Mouse (Mus musculus): Measurements from ENCODE around the gene Spsb1. TPM values are rescaled to one million over a fixed set of nuclear protein-coding genes. Genes with fewer than 3 reads are reported as not detected.

The Spsb1 gene
- polyA plus RNA-seq (2015; fragmentation: Nextera tagmentation; extraction: Ambion mirVana), result 6.0 and 6.8 TPM in 2 replicates

DNA sequence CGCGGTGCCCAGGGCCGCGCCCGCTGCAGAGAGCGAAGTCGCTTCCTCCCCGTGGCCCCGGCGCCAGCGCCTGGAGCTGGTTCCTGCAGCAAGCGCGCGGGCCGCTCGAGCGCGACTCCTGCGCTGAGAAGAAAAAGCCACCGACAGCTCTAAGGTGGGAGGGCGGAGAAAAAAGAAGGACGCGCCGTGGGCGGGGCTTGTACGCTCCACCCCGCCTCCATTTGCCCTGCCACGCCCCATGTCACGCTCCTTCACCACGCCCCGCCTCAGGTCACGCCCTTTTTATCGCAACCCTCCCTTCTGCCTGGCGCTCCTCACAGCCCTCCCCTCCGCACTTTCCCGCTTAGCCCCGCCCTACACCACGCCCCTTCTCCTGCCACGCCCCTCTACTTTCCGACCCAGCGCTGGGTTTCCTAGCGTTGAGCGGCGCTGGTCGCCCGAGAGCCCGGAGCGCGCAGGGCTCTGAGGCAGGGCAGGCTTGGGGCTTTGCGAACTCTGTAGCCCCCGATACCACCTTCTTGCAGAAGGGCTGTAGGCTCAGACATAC, at the start of gene Spsb1:
Spsb1 (minus strand) TSS at position 151 of the 547 bp plus-strand sequence.
- no peaks in the 10 kb centered on the region for H3K36me3 ChIP-seq
- H3K9ac ChIP-seq (replicated peaks), result peak within 1 kb of the TSS; percentile 52
- peaks cover 31% of the 10 kb centered on the region for H3K4me1 ChIP-seq
- H3K9me3 ChIP-seq, result no peaks in the 10 kb centered on the region
- under 1% methylated on average over 46 of the region's 51 CpGs for WGBS
- peak; percentile 85 for ATAC-seq (replicated peaks)
- H3K27me3 ChIP-seq, result peaks cover 28% of the 10 kb centered on the region
- H3K4me2 ChIP-seq (replicated peaks), result peak within 1 kb of the TSS; percentile 93
- H3K4me3 ChIP-seq, result peak within 1 kb of the TSS; percentile 54
- no peak within 1 kb of the TSS for H3K27ac ChIP-seq (replicated peaks)

DNA sequence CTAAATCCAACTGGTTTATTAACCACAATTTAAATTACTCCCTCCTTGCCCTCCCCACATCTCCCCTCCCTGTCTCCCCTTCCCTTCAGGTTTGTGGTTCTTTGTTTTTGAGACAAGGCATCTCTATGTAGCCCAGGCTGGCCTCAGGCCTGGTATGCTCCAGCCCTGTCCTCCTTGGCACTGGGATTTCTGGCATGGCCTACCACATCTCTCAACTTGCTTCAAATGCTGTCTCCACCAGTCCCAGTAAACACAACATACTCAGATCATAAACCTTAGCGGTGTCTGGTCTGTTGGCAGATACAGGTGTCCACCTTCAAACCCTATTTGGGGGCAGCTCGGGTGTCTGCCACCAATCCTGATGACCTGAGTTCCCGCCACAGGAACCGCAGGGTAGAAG, 48.8 kb upstream of the Spsb1 start:
- Histone ChIP-seq H3K27me3 (no peaks in the 10 kb centered on the region), H3K4me1 (peaks cover 3% of the 10 kb centered on the region; the same call in 1 of the 2 replicates), H3K9me3 (no peaks in the 10 kb centered on the region), H3K27ac (replicated peaks) (no peak overlapping the region), H3K4me3 (no peak overlapping the region), H3K4me2 (replicated peaks) (no peak overlapping the region), H3K36me3 (no peaks in the 10 kb centered on the region), H3K9ac (replicated peaks) (no peak overlapping the region)
- no peak for ATAC-seq (replicated peaks)
- WGBS, result 89% methylated on average over 4 of the region's 4 CpGs

DNA sequence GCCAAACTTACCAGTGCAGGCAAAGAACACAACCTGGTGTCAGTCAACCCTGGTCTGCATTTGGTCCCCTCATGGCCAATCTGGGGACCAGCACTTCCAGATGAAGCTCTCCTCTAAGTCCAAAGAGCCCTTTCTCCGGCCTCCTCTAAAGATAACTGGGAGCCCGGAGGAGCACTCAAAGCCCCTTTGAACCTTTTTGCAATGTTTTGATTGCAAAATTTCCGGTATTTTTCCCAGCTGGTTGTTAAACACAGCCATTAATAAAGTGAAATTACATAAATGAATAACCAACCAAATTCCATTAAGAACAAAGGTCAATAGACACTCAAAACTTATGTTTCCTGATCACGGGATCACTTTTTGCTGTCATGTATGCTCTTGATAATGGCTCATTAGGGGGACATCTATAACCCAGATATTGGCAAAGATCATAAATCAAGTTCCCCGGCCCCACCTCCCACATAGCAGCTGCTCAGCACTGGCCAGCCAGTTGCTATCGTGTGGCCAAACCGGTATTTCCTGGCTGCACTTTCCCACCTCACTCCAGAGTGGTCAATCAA, 48.3 kb upstream of the Spsb1 start:
- Histone ChIP-seq H3K4me2 (replicated peaks) (no peak overlapping the region), H3K4me1 (peaks cover 2% of the 10 kb centered on the region; the same call in 1 of the 2 replicates), H3K9ac (replicated peaks) (no peak overlapping the region), H3K9me3 (no peaks in the 10 kb centered on the region), H3K4me3 (no peak overlapping the region), H3K27ac (replicated peaks) (no peak overlapping the region), H3K27me3 (no peaks in the 10 kb centered on the region), H3K36me3 (no peaks in the 10 kb centered on the region)
- WGBS, result 82% methylated on average over 7 of the region's 7 CpGs
- no peak for ATAC-seq (replicated peaks)

DNA sequence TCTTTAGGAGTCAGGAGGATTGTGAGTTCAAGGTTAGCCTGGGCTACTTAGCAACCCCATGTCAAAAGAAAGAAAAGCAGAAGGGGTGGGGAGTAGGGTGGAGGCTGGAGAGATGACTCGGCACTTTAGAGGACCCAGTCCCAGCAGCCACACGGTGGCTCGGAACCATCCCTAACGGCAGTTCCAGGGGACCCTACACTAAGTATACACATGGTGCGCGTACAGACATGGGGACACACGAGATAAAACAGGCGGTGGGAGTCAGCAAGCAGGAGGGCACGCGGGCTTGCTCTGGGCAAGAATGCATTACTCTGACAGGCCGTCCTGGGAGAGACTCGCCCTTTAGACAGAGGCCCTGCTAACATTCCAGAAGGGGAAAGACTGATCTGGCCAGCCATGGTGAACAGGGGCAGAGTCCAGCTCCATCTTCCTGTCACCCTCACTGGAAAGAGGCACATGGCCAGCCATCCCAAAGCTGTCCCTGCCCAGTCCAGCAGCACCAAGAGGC, 47.2 kb upstream of the Spsb1 start:
- Histone ChIP-seq H3K36me3 (no peaks in the 10 kb centered on the region), H3K9me3 (no peaks in the 10 kb centered on the region), H3K9ac (replicated peaks) (no peak overlapping the region), H3K27ac (replicated peaks) (no peak overlapping the region), H3K27me3 (no peaks in the 10 kb centered on the region), H3K4me3 (no peak overlapping the region), H3K4me2 (replicated peaks) (no peak overlapping the region), H3K4me1 (no peaks in the 10 kb centered on the region)
- no peak for ATAC-seq (replicated peaks)
- 74% methylated on average over 12 of the region's 12 CpGs for WGBS

DNA sequence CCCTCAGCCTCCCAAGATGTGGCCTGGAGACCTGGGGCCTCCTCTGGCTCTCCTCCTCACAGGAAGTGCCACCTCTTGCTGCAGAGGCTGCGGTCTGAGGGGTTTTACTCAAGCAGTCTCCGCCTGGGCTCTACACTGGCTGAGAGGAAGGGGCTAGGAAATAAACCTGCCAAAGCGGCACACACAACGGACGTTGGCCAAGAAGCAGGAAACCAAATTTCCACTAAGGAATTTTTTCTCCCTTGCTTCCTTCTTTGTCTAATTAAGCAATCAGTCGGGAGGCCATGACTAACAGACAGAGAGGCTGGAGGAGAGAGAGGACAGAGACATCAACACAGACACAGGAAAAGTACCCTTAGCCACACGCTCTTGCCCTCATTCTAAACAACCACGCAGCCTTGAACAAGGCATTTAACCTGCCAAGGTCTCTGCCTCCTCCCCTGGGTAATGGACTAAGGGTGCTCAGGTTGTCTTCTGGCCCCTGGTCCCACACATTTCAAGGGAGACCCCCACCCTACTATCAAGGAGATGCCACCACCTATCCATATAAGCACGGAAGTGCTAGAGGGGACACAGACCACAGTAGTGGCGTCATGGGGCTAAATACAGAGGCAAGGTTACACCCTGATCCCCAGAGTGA, 46.5 kb upstream of the Spsb1 start:
- Histone ChIP-seq H3K27me3 (no peaks in the 10 kb centered on the region), H3K4me3 (no peak overlapping the region), H3K4me2 (replicated peaks) (no peak overlapping the region), H3K36me3 (no peaks in the 10 kb centered on the region), H3K9me3 (no peaks in the 10 kb centered on the region), H3K4me1 (no peaks in the 10 kb centered on the region), H3K9ac (replicated peaks) (no peak overlapping the region), H3K27ac (replicated peaks) (no peak overlapping the region)
- ATAC-seq (replicated peaks), result no peak
- 77% methylated on average over 10 of the region's 10 CpGs for WGBS

DNA sequence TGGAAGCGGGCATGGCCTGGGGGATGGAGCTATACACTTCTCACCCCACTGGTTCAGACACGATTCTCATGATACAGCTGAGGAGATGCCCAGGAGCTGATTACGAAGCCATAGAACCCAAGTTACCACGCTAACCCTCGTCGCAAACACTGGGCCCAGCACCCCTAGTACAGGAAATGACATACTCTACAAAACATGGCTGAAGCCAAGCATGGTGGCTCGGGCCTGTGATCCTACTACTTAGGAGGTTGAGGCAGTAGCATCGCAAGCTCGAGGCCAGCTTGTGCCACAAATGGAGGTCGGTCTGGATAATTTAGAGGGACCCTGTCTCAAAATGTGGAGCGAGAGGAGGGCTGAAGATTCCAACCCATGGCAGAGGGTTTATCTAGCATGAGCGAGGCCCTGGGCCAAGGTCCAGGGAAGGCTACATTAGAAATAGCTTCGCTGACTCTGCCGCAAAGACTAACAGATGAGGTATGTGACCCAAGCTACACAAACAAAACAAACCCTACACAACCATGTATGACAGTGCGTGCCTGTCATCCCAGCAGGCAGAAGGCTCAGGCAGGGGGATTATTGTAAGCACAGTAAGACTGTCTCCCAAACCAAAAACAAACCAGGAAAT, 45.2 kb upstream of the Spsb1 start:
- ATAC-seq (replicated peaks), result no peak
- Histone ChIP-seq H3K4me1 (no peaks in the 10 kb centered on the region), H3K36me3 (no peaks in the 10 kb centered on the region), H3K9ac (replicated peaks) (no peak overlapping the region), H3K27ac (replicated peaks) (no peak overlapping the region), H3K4me2 (replicated peaks) (no peak overlapping the region), H3K27me3 (no peaks in the 10 kb centered on the region), H3K4me3 (no peak overlapping the region), H3K9me3 (no peaks in the 10 kb centered on the region)
- WGBS, result 87% methylated on average over 15 of the region's 15 CpGs

DNA sequence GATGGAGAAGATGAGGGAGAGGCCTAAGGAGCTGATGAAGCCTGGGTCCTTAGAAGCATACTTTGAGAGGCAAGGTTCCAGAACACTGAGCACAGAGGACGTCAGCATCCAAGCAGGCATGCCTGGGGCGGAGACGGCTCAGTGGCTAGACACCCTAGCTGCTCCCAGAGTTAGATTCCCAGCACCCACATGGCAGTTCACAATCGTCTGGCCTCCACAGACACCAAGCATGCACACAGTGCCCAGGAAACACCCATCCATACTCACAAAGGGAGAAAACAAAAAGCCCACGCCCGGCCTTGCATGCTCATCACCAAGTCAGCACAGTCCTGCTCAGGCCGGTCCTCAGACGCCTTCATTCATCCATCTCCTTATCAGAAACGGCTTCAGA, 44.7 kb upstream of the Spsb1 start:
- no peak overlapping the region for H3K4me2 ChIP-seq (replicated peaks)
- no peak overlapping the region for H3K4me3 ChIP-seq
- no peaks in the 10 kb centered on the region for H3K9me3 ChIP-seq
- no peaks in the 10 kb centered on the region for H3K4me1 ChIP-seq
- H3K36me3 ChIP-seq, result no peaks in the 10 kb centered on the region
- no peak overlapping the region for H3K27ac ChIP-seq (replicated peaks)
- H3K27me3 ChIP-seq, result no peaks in the 10 kb centered on the region
- H3K9ac ChIP-seq (replicated peaks), result no peak overlapping the region
- no peak for ATAC-seq (replicated peaks)
- WGBS, result 72% methylated on average over 9 of the region's 9 CpGs

DNA sequence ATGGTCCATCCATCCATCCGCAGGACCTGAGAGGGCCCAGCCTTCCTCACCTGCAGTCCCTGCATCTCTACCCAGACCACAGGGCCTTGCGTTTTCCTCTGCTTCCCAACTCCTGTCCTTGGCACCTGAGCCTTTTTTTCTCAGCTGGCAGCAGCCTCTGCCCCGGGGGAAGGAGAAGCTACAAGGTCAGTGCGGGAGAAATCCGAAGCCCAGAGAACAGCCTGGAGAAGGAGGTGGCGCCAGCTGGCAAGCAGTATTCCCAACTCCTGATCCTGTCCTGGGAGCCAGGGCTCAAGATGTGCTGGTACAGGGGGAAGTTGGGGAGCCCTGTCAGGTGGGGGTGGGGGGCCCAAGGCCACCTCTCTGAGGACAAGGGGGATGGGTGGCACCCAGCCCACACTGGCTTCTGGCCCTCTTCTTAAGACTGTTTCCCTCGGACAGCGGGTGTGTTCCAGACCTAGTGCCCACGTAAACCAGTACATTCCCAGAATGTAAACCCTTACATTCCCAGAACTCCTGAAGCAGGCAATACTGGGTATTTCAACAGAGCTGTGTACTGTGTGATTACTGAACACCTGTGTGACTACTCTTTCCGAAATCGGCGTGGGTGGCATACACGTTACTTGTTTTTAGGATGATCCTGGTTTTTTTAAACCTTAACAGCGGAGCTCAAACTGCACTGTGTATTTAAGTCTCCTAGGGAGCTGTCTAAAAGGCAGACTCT, 44.1 kb upstream of the Spsb1 start:
- Histone ChIP-seq H3K4me1 (no peaks in the 10 kb centered on the region), H3K4me3 (no peak overlapping the region), H3K9me3 (no peaks in the 10 kb centered on the region), H3K9ac (replicated peaks) (no peak overlapping the region), H3K4me2 (replicated peaks) (no peak overlapping the region), H3K27me3 (no peaks in the 10 kb centered on the region), H3K36me3 (no peaks in the 10 kb centered on the region), H3K27ac (replicated peaks) (no peak overlapping the region)
- 84% methylated on average over 14 of the region's 14 CpGs for WGBS
- no peak for ATAC-seq (replicated peaks)

DNA sequence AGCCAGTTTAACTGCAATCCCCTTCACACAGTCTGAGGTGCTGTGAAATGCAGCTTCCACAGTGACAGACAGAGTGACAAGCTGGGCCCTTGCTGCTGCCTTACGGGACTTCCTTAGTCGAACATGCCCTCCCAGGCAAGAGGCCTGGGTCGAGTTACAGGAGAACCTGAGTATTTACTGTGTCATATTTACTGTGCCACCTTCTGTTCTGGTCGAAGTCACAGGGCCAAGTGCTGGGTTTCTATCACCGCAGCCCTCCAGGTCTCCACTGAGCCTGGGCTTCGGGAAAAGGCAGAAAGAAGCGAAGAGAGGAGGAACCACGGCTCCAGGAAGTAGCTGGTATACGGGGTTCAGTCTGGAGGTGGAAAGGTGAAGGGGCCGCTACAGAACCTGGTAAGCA, 43.2 kb upstream of the Spsb1 start:
- no peak overlapping the region for H3K4me2 ChIP-seq (replicated peaks)
- H3K4me1 ChIP-seq, result no peaks in the 10 kb centered on the region
- ATAC-seq (replicated peaks), result no peak
- H3K27ac ChIP-seq (replicated peaks), result no peak overlapping the region
- no peaks in the 10 kb centered on the region for H3K36me3 ChIP-seq
- H3K4me3 ChIP-seq, result no peak overlapping the region
- no peaks in the 10 kb centered on the region for H3K27me3 ChIP-seq
- H3K9me3 ChIP-seq, result no peaks in the 10 kb centered on the region
- 75% methylated on average over 10 of the region's 10 CpGs for WGBS
- no peak overlapping the region for H3K9ac ChIP-seq (replicated peaks)

DNA sequence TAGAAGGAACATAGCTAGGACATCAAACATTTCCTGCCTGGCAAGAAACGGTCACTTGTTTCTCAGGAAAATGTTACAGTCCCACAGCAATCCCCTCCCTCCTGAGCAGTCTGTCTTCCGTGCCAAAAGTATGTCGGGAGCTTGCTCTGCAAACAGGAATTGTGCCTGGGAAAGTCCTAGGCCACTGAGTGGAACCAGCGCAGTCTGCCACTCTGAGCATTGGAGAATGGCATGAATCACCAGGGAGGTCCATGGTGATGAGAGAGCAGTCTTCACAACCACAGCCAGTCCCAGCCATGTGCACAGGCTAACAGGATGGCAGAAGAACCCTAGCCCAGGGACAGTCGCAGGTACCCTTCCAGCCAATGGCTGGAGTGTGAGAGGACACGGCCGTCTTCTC, 41.6 kb upstream of the Spsb1 start:
- Histone ChIP-seq H3K27me3 (no peaks in the 10 kb centered on the region), H3K36me3 (no peaks in the 10 kb centered on the region), H3K4me2 (replicated peaks) (no peak overlapping the region), H3K4me3 (no peak overlapping the region), H3K27ac (replicated peaks) (no peak overlapping the region), H3K4me1 (no peaks in the 10 kb centered on the region), H3K9ac (replicated peaks) (no peak overlapping the region), H3K9me3 (no peaks in the 10 kb centered on the region)
- 85% methylated on average over 7 of the region's 7 CpGs for WGBS
- ATAC-seq (replicated peaks), result no peak

DNA sequence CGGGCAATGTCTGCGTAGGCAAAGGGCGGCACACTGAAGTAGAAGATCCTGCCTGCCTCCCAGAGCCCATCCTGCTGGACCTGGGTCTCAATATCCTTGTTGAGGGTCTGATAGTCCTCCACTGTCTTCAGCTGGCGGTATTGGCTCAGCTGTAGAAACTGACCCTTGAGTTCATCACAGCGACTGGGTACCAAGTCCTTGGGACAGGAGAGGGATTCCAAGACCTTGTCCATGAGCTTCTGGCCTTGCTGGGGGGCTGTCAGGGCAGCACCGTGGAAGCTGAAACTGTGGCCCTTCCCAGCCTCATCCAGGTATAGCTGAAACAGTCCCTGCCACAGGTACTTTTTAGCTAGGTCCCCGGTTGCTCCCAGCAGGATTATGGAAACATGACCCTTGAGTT, 41.1 kb upstream of the Spsb1 start:
- ATAC-seq (replicated peaks), result no peak
- Histone ChIP-seq H3K9me3 (no peaks in the 10 kb centered on the region), H3K36me3 (no peaks in the 10 kb centered on the region), H3K9ac (replicated peaks) (no peak overlapping the region), H3K27me3 (no peaks in the 10 kb centered on the region), H3K4me3 (no peak overlapping the region), H3K4me1 (peaks cover 4% of the 10 kb centered on the region), H3K27ac (replicated peaks) (no peak overlapping the region), H3K4me2 (replicated peaks) (no peak overlapping the region)
- 94% methylated on average over 7 of the region's 7 CpGs for WGBS

DNA sequence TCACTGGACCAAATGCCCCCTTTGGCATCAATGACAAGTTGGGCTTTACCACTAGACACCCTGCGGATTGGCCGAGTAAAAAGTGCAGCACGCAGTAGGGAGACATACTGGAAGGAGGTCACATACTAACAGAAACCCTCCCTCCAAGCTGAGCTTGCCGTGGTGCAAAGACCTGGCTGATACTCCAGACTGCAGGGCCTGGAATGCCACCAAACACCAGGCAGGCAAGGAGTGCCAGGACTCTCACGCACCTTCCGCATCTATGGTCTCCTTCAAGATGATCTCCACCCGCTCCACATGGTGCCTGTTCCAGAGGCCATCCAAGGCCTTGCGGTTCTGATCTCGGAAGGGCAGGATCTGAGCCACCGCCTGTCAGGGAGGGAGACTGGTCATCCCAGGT, 39.4 kb upstream of the Spsb1 start:
- Histone ChIP-seq H3K27ac (replicated peaks) (no peak overlapping the region), H3K4me1 (peaks cover 20% of the 10 kb centered on the region)
- no peak for ATAC-seq (replicated peaks)

More for the DNA sequence above, 39.4 kb upstream of the Spsb1 start:
- H3K4me3 ChIP-seq, result no peak overlapping the region
- no peaks in the 10 kb centered on the region for H3K36me3 ChIP-seq
- H3K27me3 ChIP-seq, result no peaks in the 10 kb centered on the region
- WGBS, result 91% methylated on average over 10 of the region's 10 CpGs
- H3K9me3 ChIP-seq, result no peaks in the 10 kb centered on the region
- no peak overlapping the region for H3K9ac ChIP-seq (replicated peaks)
- H3K4me2 ChIP-seq (replicated peaks), result no peak overlapping the region

Measured in forebrain, embryonic 15.5 days (tissue).